8 mouse cellular contexts compared by ENCODE assay signal in genomic region chr5:107726281-107727006, GRCm38 (mm10). TPM values are rescaled to one million over a fixed set of nuclear protein-coding genes. Genes with fewer than 3 reads are reported as not detected.
DNase-seq lines count a peak whose midpoint lies in the region; ATAC-seq and TF ChIP-seq lines count a peak whose summit lies in the region.

No protein-coding gene starts in this region.

- dilution Hi-C loops in CH12.LX (cut with MboI; ENCODE audit: extremely low pct_ligation_motif_present, extremely low pct_unique_long_range_greater_than_20kb, low sequenced_read_pairs), result no loop called here

- peaks cover 4 to 45% of the 10 kb centered on the region in 2 experiments; a peak in 3 of 4 replicates for H3K4me1 ChIP-seq in CH12.LX (ENCODE audit: control insufficient read depth in 1 of 2, insufficient read depth in 2 of 2)
- H3K4me1 ChIP-seq in forebrain, embryonic 12.5 days, result peaks cover 43% of the 10 kb centered on the region
- H3K4me1 ChIP-seq in intestine, embryonic 15.5 days (replicated peaks), result peaks cover 42% of the 10 kb centered on the region
- H3K4me1 ChIP-seq in midbrain, embryonic 14.5 days (ENCODE audit: control insufficient read depth, insufficient read depth, low read length), result peaks cover 18% of the 10 kb centered on the region; the same call in 1 of the 2 replicates

- H3K27me3 ChIP-seq in CH12.LX (replicated peaks), result no peaks in the 10 kb centered on the region
- H3K27me3 ChIP-seq in forebrain, embryonic 12.5 days, result peaks cover 84% of the 10 kb centered on the region
- H3K27me3 ChIP-seq in intestine, embryonic 15.5 days (replicated peaks), result peaks cover 72% of the 10 kb centered on the region
- H3K27me3 ChIP-seq in midbrain, embryonic 14.5 days (ENCODE audit: control insufficient read depth, insufficient read depth, low read length), result peaks cover 77% of the 10 kb centered on the region

- no peak for DNase-seq in gastrocnemius, adult 2 months
- no peak for DNase-seq in gastrocnemius, postnatal 25 days
- DNase-seq in CH12.LX (ENCODE audit: extremely low read depth), result no peak
- DNase-seq in midbrain, embryonic 14.5 days, result peak; percentile 45
- no peak for DNase-seq in cerebellum, adult 9-11 months
- DNase-seq in left cerebral cortex, adult 9 months (ENCODE audit: low spot score in 2 of 2), result no peak

- H3K36me3 ChIP-seq in CH12.LX (replicated peaks in 1 of 2; ENCODE audit: control insufficient read depth in 1 of 2, insufficient read depth in 1 of 2, low read length in 1 of 2), result peaks cover 0 to 16% of the 10 kb centered on the region in 2 experiments
- no peaks in the 10 kb centered on the region for H3K36me3 ChIP-seq in forebrain, embryonic 12.5 days (replicated peaks)
- no peaks in the 10 kb centered on the region for H3K36me3 ChIP-seq in intestine, embryonic 15.5 days
- H3K36me3 ChIP-seq in midbrain, embryonic 14.5 days (ENCODE audit: control insufficient read depth, insufficient read depth, low read length), result no peaks in the 10 kb centered on the region

- H3K79me2 ChIP-seq in CH12.LX (replicated peaks; ENCODE audit: control insufficient read depth, extremely low read depth, insufficient read depth, poor library complexity, severe bottlenecking), result no peaks in the 10 kb centered on the region

- intact Hi-C loops in gastrocnemius, adult 2 months (cut with DNase I), result no loop called here

- in situ Hi-C loops in CH12.LX (cut with MboI; ENCODE audit: low pct_ligation_motif_present, low pct_unique_long_range_greater_than_20kb, low sequenced_read_pairs), result no loop called here

- H3K4me2 ChIP-seq in CH12.LX (ENCODE audit: insufficient read depth, low read depth, poor library complexity, severe bottlenecking), result peak overlapping the region; percentile 93
- peak overlapping the region; percentile 45 for H3K4me2 ChIP-seq in forebrain, embryonic 12.5 days
- peak overlapping the region; percentile 65 for H3K4me2 ChIP-seq in intestine, embryonic 15.5 days (replicated peaks)
- H3K4me2 ChIP-seq in midbrain, embryonic 14.5 days (ENCODE audit: low read length), result peak overlapping the region; percentile 43

- TF ChIP-seq CTCF in gastrocnemius, adult 2 months (IDR thresholded peaks at IDR 0.05), result no peak
- no peak for TF ChIP-seq CTCF in CH12.LX (conservative IDR thresholded peaks at IDR 0.05 in 1 of 2, IDR thresholded peaks at IDR 0.05 in 1 of 2; ENCODE audit: low read depth in 2 of 2, low read length in 2 of 2)

- no peak for TF ChIP-seq RAD21 in CH12.LX (IDR thresholded peaks at IDR 0.05; ENCODE audit: low read depth, low read length)

- H3K9ac ChIP-seq in CH12.LX (ENCODE audit: insufficient read depth, low read depth), result peak overlapping the region; percentile 82
- H3K9ac ChIP-seq in forebrain, embryonic 12.5 days, result no peak overlapping the region
- no peak overlapping the region for H3K9ac ChIP-seq in intestine, embryonic 15.5 days
- H3K9ac ChIP-seq in midbrain, embryonic 14.5 days (replicated peaks; ENCODE audit: low read length), result no peak overlapping the region

- peak overlapping the region; percentile 68 for H3K4me3 ChIP-seq in gastrocnemius, adult 2 months
- H3K4me3 ChIP-seq in CH12.LX (replicated peaks in 1 of 3; ENCODE audit: low read depth in 2 of 3, low read length in 2 of 3, poor library complexity in 1 of 3), result peak overlapping the region; percentile 55 to 65 (median 58)
- peak overlapping the region; percentile 25 for H3K4me3 ChIP-seq in forebrain, embryonic 12.5 days (replicated peaks)
- H3K4me3 ChIP-seq in intestine, embryonic 15.5 days (replicated peaks), result peak overlapping the region; percentile 35
- H3K4me3 ChIP-seq in midbrain, embryonic 14.5 days (replicated peaks; ENCODE audit: low read depth, low read length), result peak overlapping the region; percentile 15

- no peak for ATAC-seq in forebrain, embryonic 12.5 days (ENCODE audit: low FRiP score)
- ATAC-seq in intestine, embryonic 15.5 days, result no peak
- no peak for ATAC-seq in midbrain, embryonic 14.5 days (ENCODE audit: low FRiP score, low TSS enrichment)

- peaks cover 32% of the 10 kb centered on the region for H3K9me3 ChIP-seq in CH12.LX (replicated peaks; ENCODE audit: low read length)
- H3K9me3 ChIP-seq in forebrain, embryonic 12.5 days, result no peaks in the 10 kb centered on the region
- no peaks in the 10 kb centered on the region for H3K9me3 ChIP-seq in intestine, embryonic 15.5 days
- no peaks in the 10 kb centered on the region for H3K9me3 ChIP-seq in midbrain, embryonic 14.5 days (ENCODE audit: control insufficient read depth, low read length)

- WGBS in forebrain, embryonic 12.5 days, result under 1% methylated on average over 57 of the region's 57 CpGs
- under 1% methylated on average over 57 of the region's 57 CpGs for WGBS in intestine, embryonic 15.5 days
- WGBS in midbrain, embryonic 14.5 days, result under 1% methylated on average over 57 of the region's 57 CpGs

- TF ChIP-seq POLR2A in CH12.LX (IDR thresholded peaks at IDR 0.05; ENCODE audit: low read depth, low read length), result no peak

- no peak overlapping the region for H3K27ac ChIP-seq in gastrocnemius, adult 2 months
- peak overlapping the region; percentile 63 for H3K27ac ChIP-seq in CH12.LX (ENCODE audit: insufficient read depth, low read depth)
- H3K27ac ChIP-seq in forebrain, embryonic 12.5 days, result no peak overlapping the region
- no peak overlapping the region for H3K27ac ChIP-seq in intestine, embryonic 15.5 days
- H3K27ac ChIP-seq in midbrain, embryonic 14.5 days (replicated peaks; ENCODE audit: low read depth, low read length), result no peak overlapping the region

- no peak for TF ChIP-seq EP300 in CH12.LX (IDR thresholded peaks at IDR 0.05; ENCODE audit: low read length)

TF ChIP-seq in CH12.LX, 34 proteins besides CTCF, POLR2A, EP300 and RAD21:
- TF ChIP-seq MAFK (IDR thresholded peaks at IDR 0.05; ENCODE audit: insufficient replicate concordance, low read length), result no peak
- peak; percentile 39; the same call in 1 of the 2 replicates for TF ChIP-seq MEF2A (IDR thresholded peaks at IDR 0.05; ENCODE audit: borderline replicate concordance, low read depth, low read length)
- TF ChIP-seq SIN3A (IDR thresholded peaks at IDR 0.05; ENCODE audit: low read length), result 0 out of 2 replicates have a peak, but pooled peaks have one; percentile 23
- TF ChIP-seq CHD2 (IDR thresholded peaks at IDR 0.05; ENCODE audit: low read length), result no peak
- peak; percentile 89 for TF ChIP-seq MXI1 (IDR thresholded peaks at IDR 0.05; ENCODE audit: low read depth, low read length)

RNA-seq across cellular contexts. Expression of gene Gfi1, which starts 0.6 kb away (rescaled TPM):
- not detected for total RNA-seq in gastrocnemius, adult 2 months (2021)
- under 1 TPM in 1 of 2 experiments, not detected in 1; 0.29 TPM for total RNA-seq in gastrocnemius, postnatal 25 days (2021)
- total RNA-seq in CH12.LX (2012; rRNA removed), result 1.2 and 1.4 TPM in 2 replicates
- total RNA-seq in CH12.LX (2014; rRNA removed), result 1.5 TPM in 2 replicates
- polyA plus RNA-seq in CH12.LX (2012; ENCODE audit: insufficient read length, low read depth), result 0.99 and 1.2 TPM in 2 replicates
- 0.09 TPM in 1 of 2 replicates, not detected in the other for polyA plus RNA-seq in forebrain, embryonic 12.5 days (2016; fragmentation: Nextera tagmentation; extraction: Ambion mirVana)
- polyA plus RNA-seq in intestine, embryonic 15.5 days (2015; fragmentation: Nextera tagmentation; extraction: Ambion mirVana), result 1.2 and 2.2 TPM in 2 replicates
- polyA plus RNA-seq in midbrain, embryonic 14.5 days (2014; fragmentation: Nextera tagmentation; extraction: Ambion mirVana), result not detected in 2 replicates

Comparison
In these comparisons a context has a peak if more than half of its experiments do, and no peak if none do; other contexts are left out.
1. H3K4me3 ChIP-seq: peak in every context shown above with its lines; median percentile 68 in gastrocnemius, adult 2 months; 58 in CH12.LX; 35 in intestine, embryonic 15.5 days; 25 in forebrain, embryonic 12.5 days; 15 in midbrain, embryonic 14.5 days.
2. H3K4me2 ChIP-seq: peak in every context shown above with its lines; median percentile 93 in CH12.LX; 65 in intestine, embryonic 15.5 days; 45 in forebrain, embryonic 12.5 days; 43 in midbrain, embryonic 14.5 days.